Mouse (Mus musculus): ENCODE data around the gene Hunk. TPM values are rescaled to one million over a fixed set of nuclear protein-coding genes. Genes with fewer than 3 reads are reported as not detected.

Gene Hunk
- total RNA-seq, 2 experiments from 2014 or later, result 7.2 to 8.4 TPM

DNA sequence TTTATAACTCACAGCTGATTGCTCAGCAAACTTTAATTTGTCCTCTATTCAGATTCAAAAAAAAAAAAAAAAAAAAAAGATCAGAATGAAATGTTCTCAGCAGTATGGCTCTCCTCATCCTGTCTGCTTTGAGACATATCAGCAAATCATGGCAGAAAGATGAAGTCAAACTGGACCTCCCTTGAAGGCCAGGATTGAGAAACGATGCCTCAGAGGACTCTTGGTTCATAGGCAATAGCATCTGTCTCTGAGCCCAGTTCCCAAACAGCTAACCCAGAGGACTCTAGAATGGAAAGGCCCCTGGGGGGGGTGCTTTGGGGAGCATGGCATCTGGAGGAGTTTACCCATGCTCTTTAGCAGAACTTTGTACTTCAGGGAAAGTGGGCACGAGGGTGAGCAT lies 119.9 kb downstream of the Hunk start:
- DNase-seq, result no peak

DNA sequence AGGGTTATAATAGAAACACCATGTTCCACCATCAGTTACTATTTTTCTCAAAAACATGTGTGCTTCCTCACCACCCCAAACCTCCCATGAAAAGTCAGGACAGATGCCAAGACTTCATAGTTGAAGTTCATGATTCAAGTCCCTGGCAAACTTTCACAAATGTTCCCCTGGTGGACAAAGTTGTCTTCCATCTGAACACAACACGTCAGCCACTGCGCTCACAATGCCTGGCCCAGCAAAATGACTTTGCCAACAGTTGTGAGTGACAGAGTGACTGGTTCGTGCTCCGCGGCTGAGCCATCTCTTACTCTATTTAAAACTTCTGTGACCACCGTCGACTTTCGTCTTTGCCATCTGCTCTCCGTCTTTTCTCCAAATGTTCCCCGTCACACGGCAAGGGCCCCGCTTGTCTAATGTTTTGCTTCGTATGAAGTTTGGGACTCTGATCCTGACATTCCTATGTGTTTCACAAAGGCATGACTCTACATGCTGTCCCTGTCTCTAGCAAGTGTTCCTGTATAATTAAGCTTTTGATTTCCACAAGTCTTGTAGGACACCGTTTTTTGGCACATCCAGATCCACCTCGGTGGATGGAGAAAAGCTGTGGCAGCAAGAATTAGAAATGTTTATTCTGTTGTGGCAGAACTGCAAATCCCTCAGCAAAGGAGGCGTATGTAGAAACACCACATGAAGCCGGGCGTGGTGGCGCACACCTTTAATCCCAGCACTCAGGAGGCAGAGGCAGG lies 125.9 kb downstream of the Hunk start:
- peak; percentile 54 for DNase-seq

DNA sequence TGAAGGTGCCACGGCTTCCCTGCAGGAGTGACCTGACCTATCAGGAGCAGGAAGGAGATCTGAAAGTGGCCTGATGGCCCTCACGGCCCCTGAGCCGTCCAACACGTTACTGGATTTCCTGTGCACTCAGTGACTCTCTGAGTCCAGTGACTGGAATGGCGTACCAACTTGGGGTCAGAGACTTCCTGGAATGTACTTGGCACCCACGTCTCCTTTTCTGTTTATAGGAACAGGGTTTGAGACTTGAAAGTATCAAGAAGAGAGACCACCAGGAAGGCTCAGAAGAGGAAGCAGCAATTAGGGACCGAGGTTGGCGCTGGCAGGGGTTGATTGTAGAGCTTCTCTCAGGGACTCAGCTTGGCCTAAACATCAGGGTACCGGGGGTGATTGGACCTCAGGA lies 131.2 kb downstream of the Hunk start:
- DNase-seq, result no peak

DNA sequence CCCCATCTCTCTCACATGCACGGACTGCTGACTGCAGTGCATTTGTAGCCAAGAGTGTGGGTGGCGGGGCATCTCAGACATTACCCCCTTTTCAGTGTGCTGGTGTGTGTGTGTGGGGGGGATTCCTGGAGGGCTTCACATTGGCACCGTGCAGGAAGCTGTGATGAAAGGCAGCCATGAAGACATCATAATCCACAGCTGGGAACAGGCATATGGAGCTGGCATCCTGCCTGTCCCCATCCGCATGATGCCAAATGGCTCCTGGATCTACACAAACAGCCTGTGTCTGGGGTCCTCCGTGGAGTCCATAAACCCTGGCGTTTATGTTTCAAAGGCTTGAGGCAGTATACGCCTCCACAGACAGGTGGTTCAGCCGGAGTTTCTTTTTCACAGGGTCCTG lies 132.4 kb downstream of the Hunk start:
- no peak for DNase-seq

- no peak for DNase-seq
Measured at GRCm38 (mm10) chr16:90518732-90519295, 133.0 kb downstream of the Hunk start.

DNA sequence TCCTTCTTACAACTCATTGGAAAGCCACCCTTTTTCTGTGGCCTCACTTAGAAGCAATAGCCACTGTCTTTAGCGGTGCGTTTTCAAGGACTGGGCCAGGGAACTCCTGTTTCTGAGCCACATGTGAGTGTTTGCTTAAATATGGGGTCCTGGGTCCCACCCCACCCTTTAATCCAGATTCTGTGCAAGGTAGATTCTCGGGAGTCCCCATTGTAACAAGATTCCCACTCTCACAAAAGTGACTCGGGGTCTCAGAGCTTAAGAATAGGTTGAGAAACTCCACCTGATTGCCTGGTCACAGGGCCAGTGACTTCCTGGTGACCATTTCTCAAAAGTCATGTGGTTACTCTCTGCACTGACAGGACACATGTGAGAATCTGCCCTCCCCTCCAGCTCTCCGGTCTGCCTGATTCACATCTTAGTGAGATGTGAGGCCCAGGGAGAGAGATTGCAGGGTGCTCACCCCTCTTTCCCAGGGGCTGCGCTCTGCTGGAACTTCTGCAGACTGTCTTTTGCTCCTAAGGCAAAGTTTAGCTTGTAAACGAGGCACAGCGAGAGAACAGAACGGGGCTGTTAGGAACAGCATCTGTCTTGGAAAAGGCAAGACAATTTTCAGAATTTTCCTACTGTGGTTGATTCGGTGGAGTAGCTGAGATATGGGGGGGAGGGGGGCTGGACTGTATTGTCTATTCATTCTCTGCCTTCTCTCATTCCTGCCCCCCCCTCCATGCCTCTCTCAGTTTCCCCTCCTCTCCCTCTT lies 135.6 kb downstream of the Hunk start:
- no peak for DNase-seq

GRCm38 (mm10) chr16:90521951-90522255 lies 136.1 kb downstream of the Hunk start:
- DNase-seq, result no peak

GRCm38 (mm10) chr16:90522575-90522974 lies 136.8 kb downstream of the Hunk start:
- no peak for DNase-seq

- DNase-seq, result no peak
Measured at GRCm38 (mm10) chr16:90523373-90523772, 137.6 kb downstream of the Hunk start.

DNA sequence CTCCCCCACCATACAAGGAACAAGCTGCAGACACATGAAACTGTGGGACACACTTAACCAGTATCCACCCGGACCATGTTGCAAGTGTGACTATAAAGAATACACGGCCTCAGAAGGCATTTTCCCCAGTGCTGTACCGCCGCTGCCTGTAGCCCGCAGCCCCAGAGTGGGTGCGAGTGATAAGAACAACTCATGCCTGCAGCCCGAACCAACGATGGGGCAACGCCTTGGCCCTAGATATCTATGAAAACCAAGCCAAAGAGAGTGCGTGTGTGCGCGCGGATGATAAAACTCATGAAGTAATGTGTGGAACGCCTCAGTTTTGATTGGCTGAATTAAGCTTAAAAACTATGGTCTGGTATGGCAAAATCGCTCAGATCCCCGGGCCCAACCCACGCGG lies 138.1 kb downstream of the Hunk start:
- no peak for DNase-seq

DNA sequence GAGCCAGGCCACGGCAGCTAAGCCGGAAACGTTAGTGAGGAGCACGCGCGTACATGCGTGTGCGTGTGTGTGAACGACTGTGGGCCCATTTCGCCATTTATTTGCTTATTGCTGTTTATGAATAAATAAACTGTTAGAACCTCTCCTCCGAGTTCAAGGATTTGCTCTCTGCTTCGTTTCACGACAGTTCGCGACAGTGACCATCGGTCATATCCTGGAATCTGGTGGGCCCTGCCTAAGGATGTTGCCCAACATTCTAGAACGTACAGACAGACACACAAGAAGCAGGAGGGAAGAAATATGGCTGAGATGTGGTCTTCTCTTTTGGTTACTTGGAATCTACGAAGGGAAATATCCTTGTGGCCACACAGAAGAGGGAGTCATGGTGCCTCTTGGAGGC lies 138.6 kb downstream of the Hunk start:
- DNase-seq, result no peak

DNA sequence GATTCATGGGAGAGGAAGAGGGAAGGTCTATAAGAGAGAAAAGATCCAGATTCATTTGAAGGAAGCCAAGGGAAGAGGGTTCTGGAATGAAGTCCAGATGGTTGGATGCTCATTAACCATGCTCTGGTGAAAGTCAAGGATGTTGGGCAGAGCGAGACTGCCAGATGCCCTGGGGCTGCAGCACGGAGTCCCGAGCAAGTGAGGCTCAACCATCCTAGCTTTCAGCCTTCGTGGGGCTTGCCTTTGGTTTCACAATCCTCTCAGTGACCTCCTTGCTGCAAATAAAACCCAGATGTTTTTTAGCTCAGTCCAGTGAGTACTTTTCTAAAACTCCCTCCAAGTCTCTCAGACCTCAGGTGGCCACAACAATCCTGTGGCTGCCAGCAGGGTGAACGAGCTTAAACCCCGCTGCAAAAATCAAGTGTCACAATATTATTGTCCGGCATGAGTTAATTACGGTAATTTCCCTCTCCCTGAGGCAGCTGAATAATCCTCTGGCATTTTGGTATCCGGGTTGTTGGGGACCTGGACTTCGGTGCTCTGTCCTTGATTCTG lies 147.4 kb downstream of the Hunk start:
- no peak for DNase-seq

- no peak for DNase-seq
Measured at GRCm38 (mm10) chr16:90534591-90534990, 148.8 kb downstream of the Hunk start.

- DNase-seq, result no peak
Measured at GRCm38 (mm10) chr16:90538926-90539325, 153.1 kb downstream of the Hunk start.

- DNase-seq, result no peak
Measured at GRCm38 (mm10) chr16:90541191-90541590, 155.4 kb downstream of the Hunk start.

DNA sequence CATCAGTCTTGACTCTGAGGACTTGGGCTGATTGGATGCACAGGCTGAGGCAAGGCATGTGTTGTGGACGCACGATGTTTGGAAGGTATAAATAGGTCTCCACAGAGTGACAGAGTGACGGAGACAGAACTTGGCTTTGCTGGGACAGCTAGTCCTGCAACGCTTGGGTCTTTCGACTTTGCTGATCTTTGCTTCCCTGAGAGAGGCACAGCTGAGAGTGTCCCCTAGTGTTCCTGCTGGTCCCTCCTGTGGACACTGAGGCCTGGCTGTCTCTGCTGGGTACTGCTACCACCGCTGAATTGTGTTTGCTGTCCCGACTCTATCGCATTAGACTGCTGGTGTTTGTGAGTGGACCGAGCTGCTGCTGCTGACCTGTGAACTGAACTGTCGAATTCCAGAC lies 156.6 kb downstream of the Hunk start:
- no peak for DNase-seq

DNA sequence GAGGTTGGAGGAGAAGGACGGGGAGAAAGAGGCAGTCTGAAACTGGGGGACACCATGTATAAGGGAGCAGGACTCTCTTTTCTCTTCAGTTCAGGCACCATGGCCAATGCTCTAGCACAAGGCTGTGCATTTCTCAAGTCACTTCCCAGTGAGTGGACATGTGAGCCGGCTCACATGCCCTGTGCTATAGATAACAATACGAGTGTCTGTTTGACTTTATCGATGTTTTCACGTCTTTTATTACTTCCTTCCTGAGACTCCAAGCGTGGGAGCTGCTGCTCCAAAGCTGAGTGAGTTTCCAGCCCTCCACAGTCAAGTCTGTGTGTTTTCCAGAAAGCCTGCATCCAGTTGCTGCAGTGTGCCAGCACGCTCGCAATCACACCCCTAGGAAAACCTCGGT lies 158.4 kb downstream of the Hunk start:
- DNase-seq, result no peak

DNA sequence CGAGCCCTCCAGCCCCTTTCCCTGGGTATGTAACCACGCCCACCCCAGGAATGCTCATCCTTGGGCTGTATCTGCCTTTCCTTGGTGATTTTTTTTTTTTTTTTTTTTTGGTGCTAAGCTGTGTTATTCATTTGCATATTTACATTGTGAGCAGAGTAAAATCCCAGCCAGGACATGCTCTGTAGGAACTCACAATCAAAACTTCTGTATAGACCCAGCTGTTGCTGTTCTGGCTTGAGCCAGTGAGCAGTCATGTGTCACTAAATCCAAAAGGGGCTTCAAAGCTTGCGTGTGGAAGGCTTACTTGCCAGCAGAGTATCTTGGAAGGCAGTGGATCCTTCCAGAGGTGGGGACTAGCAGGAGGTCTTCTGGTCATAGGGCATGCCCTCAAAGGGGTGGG lies 159.7 kb downstream of the Hunk start:
- no peak for DNase-seq

- DNase-seq, result no peak
Measured at GRCm38 (mm10) chr16:90546591-90546990, 160.8 kb downstream of the Hunk start.

DNA sequence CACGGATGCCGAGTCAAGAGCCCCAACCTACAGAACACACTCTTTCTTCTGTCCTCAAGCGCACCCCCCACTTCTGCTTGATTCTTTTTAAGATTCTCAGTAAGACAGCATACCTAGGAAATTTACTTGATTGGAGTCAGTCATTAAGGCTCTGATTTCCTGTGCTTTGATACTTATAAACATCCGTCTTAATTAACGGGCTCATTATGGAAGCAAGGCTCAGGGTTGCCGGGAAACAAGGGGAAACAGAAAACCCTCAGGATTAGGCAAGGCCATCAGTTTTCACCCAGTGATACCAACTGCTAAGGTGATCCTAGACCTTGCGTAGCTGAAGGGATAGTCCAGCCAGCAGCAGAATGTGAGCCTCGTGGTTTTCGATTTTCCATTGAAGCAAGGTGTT lies 162.2 kb downstream of the Hunk start:
- DNase-seq, result no peak
